Mouse (Mus musculus): ENCODE data around the gene Mrpl51. TPM values are rescaled to one million over a fixed set of nuclear protein-coding genes. Genes with fewer than 3 reads are reported as not detected.
"Not testable (repeated sequence)": the region's sequence is repeated elsewhere in the genome, so short reads cannot be mapped to it uniquely, and the experiment has no call there.

The Mrpl51 gene
- polyA plus RNA-seq, 1 experiment from 2014 or later: 205 TPM

DNA sequence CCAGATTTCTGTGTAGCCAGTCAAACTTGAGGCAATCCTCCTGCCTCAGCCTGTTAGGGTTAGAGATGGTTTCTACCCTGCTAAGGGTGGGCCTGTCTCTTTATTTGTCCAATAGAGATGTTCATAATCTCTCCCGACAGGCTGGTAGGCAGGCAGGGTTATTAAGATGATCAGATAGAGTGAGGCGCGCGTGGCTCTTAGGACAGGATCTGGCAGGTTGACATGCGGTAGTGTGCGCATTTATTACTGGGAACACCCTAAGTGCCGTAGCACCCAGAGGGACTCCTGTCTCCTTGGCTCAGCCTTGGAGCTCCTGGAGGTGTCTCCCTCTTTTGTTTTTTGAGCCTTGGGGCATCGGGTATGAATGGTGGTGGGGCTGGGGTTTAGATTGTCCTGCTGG, 36.3 kb upstream of the Mrpl51 start:
- 85% methylated on average over 8 of the region's 8 CpGs for WGBS

GRCm38 (mm10) chr6:125156491-125156890, 35.1 kb upstream of the Mrpl51 start:
- no peak overlapping the region for H3K4me3 ChIP-seq (ENCODE audit: low read depth, low read length)
- no peaks in the 10 kb centered on the region for H3K27me3 ChIP-seq (replicated peaks; ENCODE audit: control insufficient read depth, insufficient read depth, low read length)
- no peaks in the 10 kb centered on the region for H3K9me3 ChIP-seq (ENCODE audit: control insufficient read depth, low read length)
- H3K4me2 ChIP-seq (ENCODE audit: low read depth, low read length): no peak overlapping the region
- WGBS: 90% methylated on average over 3 of the region's 3 CpGs
- DNase-seq (ENCODE audit: low spot score) (no peak), ATAC-seq (ENCODE audit: low read depth) (no peak)
- H3K4me1 ChIP-seq (ENCODE audit: control insufficient read depth, insufficient read depth, low read length): no peaks in the 10 kb centered on the region
- H3K9ac ChIP-seq (ENCODE audit: low read depth, low read length): no peak overlapping the region
- H3K27ac ChIP-seq (replicated peaks; ENCODE audit: low read depth, low read length): no peak overlapping the region
- peaks cover 58% of the 10 kb centered on the region for H3K36me3 ChIP-seq (ENCODE audit: control insufficient read depth, insufficient read depth, low read length)

More for the DNA sequence above, 36.3 kb upstream of the Mrpl51 start:
- Histone ChIP-seq H3K4me1 (ENCODE audit: control insufficient read depth, insufficient read depth, low read length) (no peaks in the 10 kb centered on the region), H3K9me3 (ENCODE audit: control insufficient read depth, low read length) (no peaks in the 10 kb centered on the region), H3K4me3 (ENCODE audit: low read depth, low read length) (no peak overlapping the region), H3K27me3 (replicated peaks; ENCODE audit: control insufficient read depth, insufficient read depth, low read length) (no peaks in the 10 kb centered on the region), H3K27ac (replicated peaks; ENCODE audit: low read depth, low read length) (no peak overlapping the region), H3K9ac (ENCODE audit: low read depth, low read length) (no peak overlapping the region), H3K36me3 (ENCODE audit: control insufficient read depth, insufficient read depth, low read length) (peaks cover 50% of the 10 kb centered on the region), H3K4me2 (ENCODE audit: low read depth, low read length) (no peak overlapping the region)
- DNase-seq (ENCODE audit: low spot score): no peak
- ATAC-seq (ENCODE audit: low read depth): no peak

DNA sequence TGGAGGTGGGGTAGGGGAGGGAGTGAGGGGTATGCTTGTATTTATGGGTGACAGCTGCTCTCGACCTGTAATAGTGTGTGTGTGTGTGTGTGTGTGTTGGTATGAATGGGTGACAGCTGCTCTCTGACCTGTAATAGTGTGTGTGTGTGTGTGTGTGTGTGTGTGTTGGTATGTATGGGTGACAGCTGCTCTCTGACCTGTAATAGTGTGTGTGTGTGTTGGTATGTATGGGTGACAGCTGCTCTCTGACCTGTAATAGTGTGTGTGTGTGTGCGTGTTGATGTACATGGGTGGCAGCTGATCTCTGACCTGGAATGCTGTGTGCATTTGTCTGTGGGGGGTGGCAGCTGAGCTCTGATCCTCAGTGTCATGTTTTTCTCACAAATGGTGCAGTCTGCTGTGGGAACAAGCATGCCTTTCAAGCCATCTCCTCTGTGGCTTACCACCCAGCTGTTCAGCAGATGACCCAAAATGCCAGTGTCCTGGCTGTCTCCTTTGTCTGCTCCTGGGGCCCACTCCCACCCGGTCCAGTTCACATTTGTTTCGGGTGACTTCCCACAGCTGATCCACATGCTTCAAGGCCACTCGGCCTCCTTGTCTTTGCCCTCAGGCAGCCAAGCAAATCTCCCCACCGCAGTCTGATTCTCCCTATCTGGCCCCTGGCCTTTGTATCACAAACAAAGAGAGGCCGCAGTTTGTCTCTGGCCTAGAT, 34.5 kb upstream of the Mrpl51 start:
- WGBS: 52% methylated on average over 7 of the region's 7 CpGs
- DNase-seq (ENCODE audit: low spot score) (peak; percentile 86), ATAC-seq (ENCODE audit: low read depth) (peak; percentile 69)
- Histone ChIP-seq H3K36me3 (ENCODE audit: control insufficient read depth, insufficient read depth, low read length) (peaks cover 61% of the 10 kb centered on the region), H3K4me1 (ENCODE audit: control insufficient read depth, insufficient read depth, low read length) (no peaks in the 10 kb centered on the region), H3K27me3 (replicated peaks; ENCODE audit: control insufficient read depth, insufficient read depth, low read length) (no peaks in the 10 kb centered on the region), H3K4me3 (ENCODE audit: low read depth, low read length) (no peak overlapping the region), H3K9me3 (ENCODE audit: control insufficient read depth, low read length) (no peaks in the 10 kb centered on the region), H3K9ac (ENCODE audit: low read depth, low read length) (0 out of 2 replicates have a peak overlapping the region, but pooled peaks have one; percentile 5), H3K4me2 (ENCODE audit: low read depth, low read length) (no peak overlapping the region), H3K27ac (replicated peaks; ENCODE audit: low read depth, low read length) (peak overlapping the region; percentile 68)

- Histone ChIP-seq H3K36me3 (ENCODE audit: control insufficient read depth, insufficient read depth, low read length) (peaks cover 61% of the 10 kb centered on the region), H3K9ac (ENCODE audit: low read depth, low read length) (no peak overlapping the region), H3K27me3 (replicated peaks; ENCODE audit: control insufficient read depth, insufficient read depth, low read length) (no peaks in the 10 kb centered on the region), H3K4me3 (ENCODE audit: low read depth, low read length) (no peak overlapping the region), H3K27ac (replicated peaks; ENCODE audit: low read depth, low read length) (no peak overlapping the region), H3K4me2 (ENCODE audit: low read depth, low read length) (no peak overlapping the region), H3K4me1 (ENCODE audit: control insufficient read depth, insufficient read depth, low read length) (peaks cover 3% of the 10 kb centered on the region; the same call in 1 of the 2 replicates), H3K9me3 (ENCODE audit: control insufficient read depth, low read length) (no peaks in the 10 kb centered on the region)
- DNase-seq (ENCODE audit: low spot score): no peak
- 83% methylated on average over 15 of the region's 15 CpGs for WGBS
- ATAC-seq (ENCODE audit: low read depth): no peak
Observed at GRCm38 (mm10) chr6:125158944-125159492, 32.6 kb upstream of the Mrpl51 start.

DNA sequence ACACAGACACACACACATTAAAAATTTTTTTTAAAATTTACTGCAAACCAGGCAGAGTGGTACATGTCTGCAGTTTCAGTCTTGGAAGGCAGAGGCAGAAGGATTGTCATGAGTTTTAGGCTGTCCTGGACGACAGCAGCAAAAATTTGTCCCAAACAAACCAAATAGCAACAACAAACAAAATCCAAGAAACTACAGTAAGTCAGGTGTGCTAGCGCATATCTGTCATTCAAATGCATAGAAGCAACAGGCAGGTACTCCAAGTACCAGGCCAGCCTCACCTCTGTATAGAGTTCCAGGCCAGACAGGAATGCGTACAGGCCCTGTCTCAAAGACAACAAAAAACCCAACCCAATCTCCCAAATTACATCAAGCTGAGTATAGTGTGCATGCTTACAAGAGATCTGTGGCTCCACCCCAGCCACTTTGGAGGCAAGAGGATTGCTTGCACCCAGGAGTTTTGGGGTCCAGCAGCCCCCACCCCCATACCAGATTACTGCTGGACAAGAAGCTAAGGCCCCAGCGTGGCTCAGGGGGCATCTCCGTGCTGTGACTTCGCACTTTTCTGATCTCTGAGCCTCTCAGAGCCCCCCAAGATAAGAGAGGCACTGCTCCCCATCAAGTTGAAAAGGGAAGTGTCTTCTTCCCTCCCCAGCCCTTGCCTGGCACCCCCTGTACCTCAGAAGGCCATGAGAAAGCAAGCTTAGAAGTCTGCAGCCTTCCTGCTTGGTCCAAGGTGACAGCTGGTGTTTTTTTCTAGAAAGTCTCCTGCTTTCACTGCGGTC, 31.6 kb upstream of the Mrpl51 start:
- H3K4me2 ChIP-seq (ENCODE audit: low read depth, low read length): no peak overlapping the region
- peak overlapping the region; percentile 33; the same call in 1 of the 2 replicates for H3K27ac ChIP-seq (replicated peaks; ENCODE audit: low read depth, low read length)
- DNase-seq (ENCODE audit: low spot score) (no peak), ATAC-seq (ENCODE audit: low read depth) (no peak)
- H3K4me3 ChIP-seq (ENCODE audit: low read depth, low read length): no peak overlapping the region
- 77% methylated on average over 7 of the region's 7 CpGs for WGBS
- peaks cover 7% of the 10 kb centered on the region; the same call in 1 of the 2 replicates for H3K4me1 ChIP-seq (ENCODE audit: control insufficient read depth, insufficient read depth, low read length)
- no peaks in the 10 kb centered on the region for H3K27me3 ChIP-seq (replicated peaks; ENCODE audit: control insufficient read depth, insufficient read depth, low read length)
- H3K9me3 ChIP-seq (ENCODE audit: control insufficient read depth, low read length): no peaks in the 10 kb centered on the region
- peaks cover 66% of the 10 kb centered on the region for H3K36me3 ChIP-seq (ENCODE audit: control insufficient read depth, insufficient read depth, low read length)
- no peak overlapping the region for H3K9ac ChIP-seq (ENCODE audit: low read depth, low read length)

GRCm38 (mm10) chr6:125160558-125160853, 31.1 kb upstream of the Mrpl51 start:
- Histone ChIP-seq H3K9ac (ENCODE audit: low read depth, low read length) (no peak overlapping the region), H3K4me3 (ENCODE audit: low read depth, low read length) (no peak overlapping the region), H3K4me1 (ENCODE audit: control insufficient read depth, insufficient read depth, low read length) (peaks cover 7% of the 10 kb centered on the region; the same call in 1 of the 2 replicates), H3K27ac (replicated peaks; ENCODE audit: low read depth, low read length) (peak overlapping the region; percentile 33; the same call in 1 of the 2 replicates), H3K27me3 (replicated peaks; ENCODE audit: control insufficient read depth, insufficient read depth, low read length) (no peaks in the 10 kb centered on the region), H3K4me2 (ENCODE audit: low read depth, low read length) (no peak overlapping the region), H3K9me3 (ENCODE audit: control insufficient read depth, low read length) (no peaks in the 10 kb centered on the region), H3K36me3 (ENCODE audit: control insufficient read depth, insufficient read depth, low read length) (peaks cover 61% of the 10 kb centered on the region)
- ATAC-seq (ENCODE audit: low read depth): no peak
- WGBS: 57% methylated on average over 10 of the region's 10 CpGs
- no peak for DNase-seq (ENCODE audit: low spot score)

- H3K9me3 ChIP-seq (ENCODE audit: control insufficient read depth, low read length): no peaks in the 10 kb centered on the region
- DNase-seq (ENCODE audit: low spot score) (peak; percentile 83), ATAC-seq (ENCODE audit: low read depth) (no peak)
- peaks cover 7% of the 10 kb centered on the region for H3K4me1 ChIP-seq (ENCODE audit: control insufficient read depth, insufficient read depth, low read length)
- H3K4me2 ChIP-seq (ENCODE audit: low read depth, low read length): no peak overlapping the region
- peak overlapping the region; percentile 67; the same call in 1 of the 2 replicates for H3K27ac ChIP-seq (replicated peaks; ENCODE audit: low read depth, low read length)
- whole genome bisulfite sequencing: 14% methylated on average over 22 of the region's 22 CpGs
- H3K36me3 ChIP-seq (ENCODE audit: control insufficient read depth, insufficient read depth, low read length): peaks cover 57% of the 10 kb centered on the region
- no peaks in the 10 kb centered on the region for H3K27me3 ChIP-seq (replicated peaks; ENCODE audit: control insufficient read depth, insufficient read depth, low read length)
- peak overlapping the region; percentile 25; the same call in 1 of the 2 replicates for H3K9ac ChIP-seq (ENCODE audit: low read depth, low read length)
- H3K4me3 ChIP-seq (ENCODE audit: low read depth, low read length): no peak overlapping the region
Observed at GRCm38 (mm10) chr6:125160854-125161760, 30.5 kb upstream of the Mrpl51 start.

DNA sequence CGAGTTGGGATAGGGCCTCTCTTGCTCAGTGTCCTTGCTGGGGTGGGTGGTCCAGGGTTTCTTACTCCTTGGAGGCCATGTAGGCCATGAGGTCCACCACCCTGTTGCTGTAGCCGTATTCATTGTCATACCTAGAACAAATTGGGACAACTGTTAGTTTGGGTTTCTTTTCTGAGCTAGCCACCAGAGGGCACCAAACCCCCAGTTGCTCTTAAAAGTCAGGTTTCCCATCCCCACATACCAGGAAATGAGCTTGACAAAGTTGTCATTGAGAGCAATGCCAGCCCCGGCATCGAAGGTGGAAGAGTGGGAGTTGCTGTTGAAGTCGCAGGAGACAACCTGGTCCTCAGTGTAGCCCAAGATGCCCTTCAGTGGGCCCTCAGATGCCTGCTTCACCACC, 29.6 kb upstream of the Mrpl51 start:
- not testable (repeated sequence) for H3K4me2 ChIP-seq (ENCODE audit: low read depth, low read length); ATAC-seq (ENCODE audit: low read depth); H3K4me3 ChIP-seq (ENCODE audit: low read depth, low read length)

More for the DNA sequence above, 29.6 kb upstream of the Mrpl51 start:
- not testable (repeated sequence) for H3K27me3 ChIP-seq (replicated peaks; ENCODE audit: control insufficient read depth, insufficient read depth, low read length); H3K9me3 ChIP-seq (ENCODE audit: control insufficient read depth, low read length); H3K27ac ChIP-seq (replicated peaks; ENCODE audit: low read depth, low read length); H3K9ac ChIP-seq (ENCODE audit: low read depth, low read length)
- Histone ChIP-seq H3K36me3 (ENCODE audit: control insufficient read depth, insufficient read depth, low read length) (peaks cover 57% of the 10 kb centered on the region), H3K4me1 (ENCODE audit: control insufficient read depth, insufficient read depth, low read length) (peaks cover 14% of the 10 kb centered on the region)
- DNase-seq (ENCODE audit: low spot score): peak; percentile 77
- WGBS: 50% methylated on average over 1 of the region's 5 CpGs

Data from embryonic facial prominence, embryonic 14.5 days (tissue).